ENCODE assay signal across 20 mouse cellular contexts in the genomic region with DNA sequence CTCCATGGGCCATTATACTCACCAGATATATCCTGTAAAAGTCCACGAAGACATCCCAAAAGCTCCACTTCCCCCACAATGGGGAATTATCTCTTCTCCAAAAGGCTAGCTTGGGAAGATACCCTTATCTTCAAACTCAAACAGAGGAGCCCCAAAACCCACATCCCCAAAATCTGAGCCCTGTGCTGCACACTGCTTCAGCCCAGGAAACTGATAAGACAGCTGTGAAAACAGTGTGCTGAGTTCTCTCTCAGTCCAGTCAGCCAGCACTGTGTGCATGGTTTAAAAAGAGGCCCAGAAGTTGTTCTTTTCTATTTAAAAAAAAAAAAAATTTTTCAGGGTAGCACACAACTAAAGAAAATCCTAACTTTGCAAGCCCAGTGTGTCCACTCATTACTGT.
"Had no signal": no experiment of that assay in that cellular context is flagged by ENCODE, and none has a peak within 500 bp of the region (broad histone marks: within the 10 kb centered on the region; RNA-seq: fewer than 3 reads in every experiment).

No protein-coding gene starts in this region.

- H3K27ac ChIP-seq: kidney, embryonic 15.5 days; limb, embryonic 10.5 days; limb, embryonic 13.5 days; liver, embryonic 12.5 days; liver, embryonic 15.5 days; lung, embryonic 15.5 days; midbrain, embryonic 10.5 days; midbrain, embryonic 13.5 days had no signal

- H3K4me1 ChIP-seq: liver, embryonic 12.5 days; liver, embryonic 15.5 days; lung, embryonic 15.5 days; midbrain, embryonic 13.5 days had no signal

- ATAC-seq: liver, embryonic 12.5 days; midbrain, embryonic 13.5 days; midbrain, embryonic 16.5 days had no signal

- DNase-seq: kidney, adult 8-10 months; kidney, postnatal 10 days; kidney, postnatal 36 days; liver; lung, adult 18-20 months; lung, postnatal 10 days; lung, postnatal 36 days; retina, postnatal 1 day; thymus, adult 18-20 months; thymus, postnatal 36 days had no signal

- H3K9ac ChIP-seq: kidney, embryonic 15.5 days; limb, embryonic 13.5 days; liver, embryonic 12.5 days; liver, embryonic 15.5 days; lung, embryonic 15.5 days; midbrain, embryonic 13.5 days had no signal

- H3K4me3 ChIP-seq: kidney, embryonic 15.5 days; limb, embryonic 10.5 days; limb, embryonic 13.5 days; liver, embryonic 12.5 days; liver, embryonic 15.5 days; lung, embryonic 15.5 days; megakaryocyte, embryonic 14.5 days; midbrain, embryonic 10.5 days; midbrain, embryonic 13.5 days had no signal

- H3K4me2 ChIP-seq: kidney, embryonic 15.5 days; limb, embryonic 13.5 days; liver, embryonic 12.5 days; liver, embryonic 15.5 days; lung, embryonic 15.5 days; midbrain, embryonic 13.5 days had no signal

- H3K36me3 ChIP-seq: kidney, embryonic 15.5 days; limb, embryonic 10.5 days; limb, embryonic 13.5 days; liver, embryonic 12.5 days; liver, embryonic 15.5 days; lung, embryonic 15.5 days; midbrain, embryonic 10.5 days; midbrain, embryonic 13.5 days had no signal

- H3K27me3 ChIP-seq: kidney, embryonic 15.5 days; liver, embryonic 15.5 days; lung, embryonic 15.5 days; midbrain, embryonic 13.5 days had no signal

- H3K9me3 ChIP-seq: kidney, embryonic 15.5 days; limb, embryonic 10.5 days; limb, embryonic 13.5 days; liver, embryonic 12.5 days; liver, embryonic 15.5 days; lung, embryonic 15.5 days; megakaryocyte, embryonic 14.5 days; midbrain, embryonic 10.5 days; midbrain, embryonic 13.5 days had no signal
